Mouse (Mus musculus) urinary bladder, postnatal 14 days (tissue): Measurements from ENCODE around the gene Mier1.

ENCODE experiments used
- DNase-seq: peaks from one replicate; pipeline ENCODE4 v3.0.0; 2021; ENCODE audit warnings: low spot score

Gene Mier1

GRCm38 (mm10) chr4:103114184-103115111, at the start of gene Mier1, which contains the start of gene Wdr78:
Gene Mier1 (plus strand): TSS chr4:103114390.
Gene Wdr78 (minus strand): TSS chr4:103114555.
- peak; percentile 96 for DNase-seq

- no peak for DNase-seq
Observed at GRCm38 (mm10) chr4:103064421-103064820, 49.8 kb upstream of the Mier1 start.

GRCm38 (mm10) chr4:103064976-103065375, 49.2 kb upstream of the Mier1 start:
- no peak for DNase-seq

GRCm38 (mm10) chr4:103067906-103068655, 46.1 kb upstream of the Mier1 start:
- DNase-seq = no peak

- no peak for DNase-seq
Observed at GRCm38 (mm10) chr4:103070631-103071030, 43.6 kb upstream of the Mier1 start.

- no peak for DNase-seq
Observed at GRCm38 (mm10) chr4:103085237-103085636, 29.0 kb upstream of the Mier1 start.

GRCm38 (mm10) chr4:103095921-103096320, 18.3 kb upstream of the Mier1 start:
- DNase-seq = no peak

- DNase-seq = no peak
Observed at GRCm38 (mm10) chr4:103098532-103098931, 15.7 kb upstream of the Mier1 start.

- no peak for DNase-seq
Observed at GRCm38 (mm10) chr4:103112651-103113050, 1.5 kb upstream of the Mier1 start.

- no peak for DNase-seq
Observed at GRCm38 (mm10) chr4:103113402-103113801, 788 bp upstream of the Mier1 start.

GRCm38 (mm10) chr4:103118888-103119228, 4.7 kb downstream of the Mier1 start:
- no peak for DNase-seq

- DNase-seq = peak; percentile 83
Observed at GRCm38 (mm10) chr4:103119229-103120027, 5.2 kb downstream of the Mier1 start.

- DNase-seq = no peak
Observed at GRCm38 (mm10) chr4:103120028-103120384, 5.8 kb downstream of the Mier1 start.

GRCm38 (mm10) chr4:103120395-103120794, 6.2 kb downstream of the Mier1 start:
- no peak for DNase-seq

GRCm38 (mm10) chr4:103120874-103121389, 6.7 kb downstream of the Mier1 start:
- DNase-seq = no peak

- no peak for DNase-seq
Observed at GRCm38 (mm10) chr4:103123086-103123485, 8.9 kb downstream of the Mier1 start.

- no peak for DNase-seq
Observed at GRCm38 (mm10) chr4:103123606-103124005, 9.4 kb downstream of the Mier1 start.

GRCm38 (mm10) chr4:103126533-103126932, 12.3 kb downstream of the Mier1 start:
- no peak for DNase-seq

GRCm38 (mm10) chr4:103136946-103137345, 22.8 kb downstream of the Mier1 start:
- DNase-seq = no peak

GRCm38 (mm10) chr4:103146339-103146738, 32.1 kb downstream of the Mier1 start:
- peak; percentile 83 for DNase-seq

GRCm38 (mm10) chr4:103151946-103152345, 37.8 kb downstream of the Mier1 start:
- no peak for DNase-seq

- no peak for DNase-seq
Observed at GRCm38 (mm10) chr4:103158781-103159180, 44.6 kb downstream of the Mier1 start.
